Mouse (Mus musculus): ENCODE measurements around the gene Zfp239.

DNA sequence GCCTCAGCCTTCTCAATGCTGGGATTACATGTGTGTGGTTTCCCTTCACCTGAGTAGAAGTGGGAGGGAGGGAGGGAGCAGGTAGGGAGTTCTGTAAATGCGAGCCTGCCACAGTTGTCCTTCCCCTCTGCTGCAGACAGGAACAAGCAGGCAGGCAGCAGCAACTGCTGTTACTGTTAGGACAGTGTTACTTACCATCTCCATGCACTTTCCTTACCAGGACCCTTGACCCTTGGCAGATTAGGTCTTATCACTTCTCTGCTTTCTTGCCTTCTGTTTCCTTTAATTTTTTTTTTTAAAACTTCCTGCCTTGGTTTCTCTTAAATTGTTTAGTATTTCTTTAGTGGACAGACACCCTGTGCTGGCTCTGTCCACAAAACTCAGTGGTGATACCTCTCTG is 26.1 kb downstream of the Zfp239 start:
- TF ChIP-seq CTCF (IDR thresholded peaks at IDR 0.05), result no peak
- TF ChIP-seq EP300 (IDR thresholded peaks at IDR 0.05), result no peak
